Comparison of ENCODE assay signal across 7 mouse cellular contexts in the genomic region with DNA sequence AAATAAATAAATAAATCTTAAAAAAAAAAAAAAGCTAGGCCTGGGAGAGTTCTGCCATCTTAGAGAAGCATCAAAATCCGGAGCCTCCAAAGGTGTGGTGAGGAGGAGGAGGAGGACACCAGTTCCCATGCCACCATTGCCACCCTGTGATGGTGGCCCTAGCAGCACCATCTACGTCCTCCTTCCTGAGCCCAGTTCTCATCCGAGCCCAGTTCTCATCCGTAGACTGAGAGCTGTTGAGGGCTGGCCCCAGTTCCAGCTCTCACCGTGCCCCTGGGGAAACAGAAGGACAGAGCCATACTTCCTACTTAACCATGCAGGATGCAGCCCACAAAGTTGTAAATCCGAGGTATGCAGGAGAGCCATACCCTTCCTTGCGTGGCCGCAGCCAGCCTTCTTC. TPM values are rescaled to one million over a fixed set of nuclear protein-coding genes. Genes with fewer than 3 reads are reported as not detected.
DNase-seq lines count a peak whose midpoint lies in the region; ATAC-seq and TF ChIP-seq lines count a peak whose summit lies in the region.

No protein-coding gene starts in this region.

- TF ChIP-seq CTCF in forebrain, postnatal 0 days (IDR thresholded peaks at IDR 0.05; ENCODE audit: low read depth) = no peak

- 35% methylated on average over 8 of the region's 8 CpGs for WGBS in lung, embryonic 16.5 days
- 50% methylated on average over 8 of the region's 8 CpGs for WGBS in forebrain, postnatal 0 days
- WGBS in limb, embryonic 14.5 days = 44% methylated on average over 8 of the region's 8 CpGs
- WGBS in stomach, embryonic 16.5 days = 37% methylated on average over 8 of the region's 8 CpGs

- no peak overlapping the region for H3K27ac ChIP-seq in lung, embryonic 16.5 days (ENCODE audit: low read length)
- H3K27ac ChIP-seq in forebrain, postnatal 0 days (ENCODE audit: low read depth, low read length) = no peak overlapping the region
- no peak overlapping the region for H3K27ac ChIP-seq in limb, embryonic 14.5 days (replicated peaks; ENCODE audit: low read depth, low read length)
- H3K27ac ChIP-seq in stomach, embryonic 16.5 days (ENCODE audit: low read length) = peak overlapping the region; percentile 81; the same call in 1 of the 2 replicates

- peak overlapping the region; percentile 34 for H3K4me3 ChIP-seq in lung, embryonic 16.5 days (ENCODE audit: low read length)
- peak overlapping the region; percentile 24 for H3K4me3 ChIP-seq in forebrain, postnatal 0 days (ENCODE audit: low read depth, low read length)
- peak overlapping the region; percentile 11; the same call in 1 of the 2 replicates for H3K4me3 ChIP-seq in limb, embryonic 14.5 days (replicated peaks; ENCODE audit: low read length)
- H3K4me3 ChIP-seq in stomach, embryonic 16.5 days (replicated peaks; ENCODE audit: low read length) = peak overlapping the region; percentile 29

- H3K36me3 ChIP-seq in lung, embryonic 16.5 days (ENCODE audit: control insufficient read depth, insufficient read depth, low read length) = no peaks in the 10 kb centered on the region
- no peaks in the 10 kb centered on the region for H3K36me3 ChIP-seq in forebrain, postnatal 0 days (ENCODE audit: insufficient read depth)
- no peaks in the 10 kb centered on the region for H3K36me3 ChIP-seq in limb, embryonic 14.5 days (ENCODE audit: control insufficient read depth, insufficient read depth, low read length)
- H3K36me3 ChIP-seq in stomach, embryonic 16.5 days (ENCODE audit: control insufficient read depth, insufficient read depth, low read length) = no peaks in the 10 kb centered on the region

- no peak for DNase-seq in lung, adult 18-20 months
- no peak for DNase-seq in forebrain, postnatal 0 days
- DNase-seq in limb, embryonic 14.5 days (ENCODE audit: low spot score) = no peak
- DNase-seq in thymus, postnatal 14 days = no peak
- DNase-seq in ovary, postnatal 36 days (ENCODE audit: low spot score) = no peak

- no peaks in the 10 kb centered on the region for H3K9me3 ChIP-seq in lung, embryonic 16.5 days (ENCODE audit: control insufficient read depth, low read length)
- no peaks in the 10 kb centered on the region for H3K9me3 ChIP-seq in forebrain, postnatal 0 days (ENCODE audit: low read length)
- H3K9me3 ChIP-seq in limb, embryonic 14.5 days (ENCODE audit: control insufficient read depth, low read length) = no peaks in the 10 kb centered on the region
- no peaks in the 10 kb centered on the region for H3K9me3 ChIP-seq in stomach, embryonic 16.5 days (replicated peaks; ENCODE audit: control insufficient read depth, low read length)

- 0 out of 2 replicates have a peak overlapping the region, but pooled peaks have one; percentile 8 for H3K9ac ChIP-seq in lung, embryonic 16.5 days (ENCODE audit: low read length)
- H3K9ac ChIP-seq in forebrain, postnatal 0 days = no peak overlapping the region
- no peak overlapping the region for H3K9ac ChIP-seq in limb, embryonic 14.5 days (ENCODE audit: low read depth, low read length, severe bottlenecking)
- peak overlapping the region; percentile 52; the same call in 1 of the 2 replicates for H3K9ac ChIP-seq in stomach, embryonic 16.5 days (ENCODE audit: low read length)

- H3K4me2 ChIP-seq in lung, embryonic 16.5 days (ENCODE audit: low read depth, low read length) = peak overlapping the region; percentile 57
- peak overlapping the region; percentile 49 for H3K4me2 ChIP-seq in forebrain, postnatal 0 days (ENCODE audit: low read depth)
- H3K4me2 ChIP-seq in limb, embryonic 14.5 days (replicated peaks; ENCODE audit: low read depth, low read length, severe bottlenecking) = peak overlapping the region; percentile 35
- H3K4me2 ChIP-seq in stomach, embryonic 16.5 days (ENCODE audit: low read depth, low read length) = peak overlapping the region; percentile 51

- H3K27me3 ChIP-seq in lung, embryonic 16.5 days (ENCODE audit: control insufficient read depth, insufficient read depth, low read depth, low read length) = no peaks in the 10 kb centered on the region; the same call in 1 of the 2 replicates
- no peaks in the 10 kb centered on the region for H3K27me3 ChIP-seq in forebrain, postnatal 0 days (ENCODE audit: insufficient read depth, low read length)
- no peaks in the 10 kb centered on the region for H3K27me3 ChIP-seq in limb, embryonic 14.5 days (ENCODE audit: control insufficient read depth, insufficient read depth, low read length)
- H3K27me3 ChIP-seq in stomach, embryonic 16.5 days (ENCODE audit: control insufficient read depth, insufficient read depth, low read length) = no peaks in the 10 kb centered on the region; the same call in 1 of the 2 replicates

- peaks cover 14% of the 10 kb centered on the region; the same call in 1 of the 2 replicates for H3K4me1 ChIP-seq in lung, embryonic 16.5 days (replicated peaks; ENCODE audit: control insufficient read depth, insufficient read depth, low read length)
- H3K4me1 ChIP-seq in forebrain, postnatal 0 days (ENCODE audit: insufficient read depth) = 0 out of 2 replicates have a peak, but pooled peaks cover 5% of the 10 kb centered on the region
- H3K4me1 ChIP-seq in limb, embryonic 14.5 days (ENCODE audit: control insufficient read depth, insufficient read depth, low read length) = peaks cover 21% of the 10 kb centered on the region
- H3K4me1 ChIP-seq in stomach, embryonic 16.5 days (ENCODE audit: control insufficient read depth, insufficient read depth, low read length) = peaks cover 9% of the 10 kb centered on the region

- peak; percentile 14; the same call in 1 of the 2 replicates for ATAC-seq in lung, embryonic 16.5 days (ENCODE audit: low read depth)
- ATAC-seq in forebrain, postnatal 0 days = no peak
- no peak for ATAC-seq in limb, embryonic 14.5 days (ENCODE audit: low FRiP score, low read depth)
- 0 out of 2 replicates have a peak, but pooled peaks have one; percentile 37 for ATAC-seq in stomach, embryonic 16.5 days (ENCODE audit: insufficient read depth, low FRiP score)

- no peak for TF ChIP-seq POLR2A in limb, embryonic 14.5 days (IDR thresholded peaks at IDR 0.05; ENCODE audit: borderline replicate concordance, extremely low read depth, insufficient read depth, insufficient read length)

RNA-seq across cellular contexts. Expression of a gene that starts 22.4 kb away (rescaled TPM):
- 4.3 and 4.6 TPM in 2 replicates for polyA plus RNA-seq in lung, embryonic 16.5 days (2015; fragmentation: Nextera tagmentation; extraction: Ambion mirVana)
- total RNA-seq in forebrain, postnatal 0 days (2014; rRNA removed) = 5.8 and 8.2 TPM in 2 replicates
- 4.5 and 6.0 TPM in 2 replicates for polyA plus RNA-seq in forebrain, postnatal 0 days (2015; fragmentation: Nextera tagmentation; extraction: Ambion mirVana)
- 52.7 and 74.9 TPM in 2 replicates for polyA plus RNA-seq in limb, embryonic 14.5 days (2012; rRNA removed)
- polyA plus RNA-seq in limb, embryonic 14.5 days (2014; fragmentation: Nextera tagmentation; extraction: Ambion mirVana) = 30.4 and 32.3 TPM in 2 replicates
- polyA plus RNA-seq in stomach, embryonic 16.5 days (2015; fragmentation: Nextera tagmentation; extraction: Ambion mirVana) = 13.2 and 15.0 TPM in 2 replicates

RNA-seq across cellular contexts. Expression of a gene that starts 56.8 kb away (rescaled TPM):
- 167 and 190 TPM in 2 replicates for polyA plus RNA-seq in lung, embryonic 16.5 days (2015; fragmentation: Nextera tagmentation; extraction: Ambion mirVana)
- total RNA-seq in forebrain, postnatal 0 days (2014; rRNA removed) = 130 and 149 TPM in 2 replicates
- 192 and 197 TPM in 2 replicates for polyA plus RNA-seq in forebrain, postnatal 0 days (2015; fragmentation: Nextera tagmentation; extraction: Ambion mirVana)
- polyA plus RNA-seq in limb, embryonic 14.5 days (2012; rRNA removed) = 209 and 309 TPM in 2 replicates
- 226 and 227 TPM in 2 replicates for polyA plus RNA-seq in limb, embryonic 14.5 days (2014; fragmentation: Nextera tagmentation; extraction: Ambion mirVana)
- 209 and 221 TPM in 2 replicates for polyA plus RNA-seq in stomach, embryonic 16.5 days (2015; fragmentation: Nextera tagmentation; extraction: Ambion mirVana)

Comparison
In these comparisons a context has a peak if more than half of its experiments do, and no peak if none do; other contexts are left out.
1. ATAC-seq: peak in lung, embryonic 16.5 days (single experiment) and stomach, embryonic 16.5 days (single experiment); none in forebrain, postnatal 0 days (single experiment) and limb, embryonic 14.5 days (single experiment).
2. H3K9ac ChIP-seq: peak in lung, embryonic 16.5 days (single experiment) and stomach, embryonic 16.5 days (single experiment); none in forebrain, postnatal 0 days (single experiment) and limb, embryonic 14.5 days (single experiment).
3. Peak in every context shown above with its lines, with median percentiles within 50 percentile points of each other: H3K4me2 ChIP-seq and H3K4me3 ChIP-seq.